Mouse (Mus musculus) G1E (cell line): ENCODE measurements at regions not wholly inside any gene's neighbourhood (a gene's known extent, or its start where the extent isn't known, plus 50 kb on each side); places are given as distances from the start of the nearest gene placed in this dataset.

Experiments
- ATAC-seq: 2 replicates; pipeline ENCODE4 v1.8.0; 2016; ENCODE audit warnings: mild to moderate bottlenecking; ENCODE audit not compliant: insufficient number of reproducible peaks, poor library complexity, low FRiP score, severe bottlenecking; ENCODE audit errors: extremely low read depth
- DNase-seq: peaks from one replicate; pipeline ENCODE4 v3.0.0; 2012; ENCODE audit warnings: low spot score
- H3K27me3 ChIP-seq: 2 replicates; pipeline ENCODE4 v1.6.1; 2012; ENCODE audit warnings: mild to moderate bottlenecking, low read length, inconsistent platforms; ENCODE audit not compliant: insufficient read depth
- H3K36me3 ChIP-seq: replicated peaks from 2 replicates; pipeline ENCODE3; 2012; ENCODE audit warnings: mild to moderate bottlenecking, inconsistent platforms
- H3K4me1 ChIP-seq: 2 replicates; pipeline ENCODE4 v1.6.1; 2012; ENCODE audit warnings: low read depth, low read length, inconsistent platforms, mixed read lengths; ENCODE audit not compliant: insufficient read depth
- H3K4me3 ChIP-seq: 2 replicates; pipeline ENCODE4 v1.5.1; 2012; ENCODE audit warnings: low read depth, mild to moderate bottlenecking, inconsistent platforms, low read length, moderate library complexity, mixed read lengths
- H3K9me3 ChIP-seq: replicated peaks from 2 replicates; pipeline ENCODE4 v1.6.1; 2012; ENCODE audit warnings: inconsistent platforms
- CTCF ChIP-seq: IDR thresholded peaks from 2 replicates; pipeline ENCODE4 v1.5.1; 2012; ENCODE audit warnings: low read depth, low read length, inconsistent platforms, mixed read lengths
- GATA1 ChIP-seq: IDR thresholded peaks from 2 replicates; pipeline ENCODE4 v1.6.1; 2012; ENCODE audit warnings: borderline replicate concordance, low read length, inconsistent platforms, mixed read lengths
- GATA2 ChIP-seq: IDR thresholded peaks from 2 replicates; pipeline ENCODE4 v1.6.1; 2012; ENCODE audit warnings: low read depth, low read length, inconsistent platforms, borderline replicate concordance
- POLR2AphosphoS5 ChIP-seq: IDR thresholded peaks from 2 replicates; pipeline ENCODE4 v1.6.1; 2012; ENCODE audit warnings: low read depth, low read length, inconsistent platforms; ENCODE audit not compliant: insufficient replicate concordance
- TAL1 ChIP-seq: conservative IDR thresholded peaks from 2 replicates; pipeline ENCODE4 v1.6.1; 2012; ENCODE audit warnings: low read depth, low read length, inconsistent platforms, mixed read lengths

GRCm38 (mm10) chr13:97415927-97416709 is 175.2 kb downstream of the Enc1 start:
- TF ChIP-seq POLR2AphosphoS5, result no peak
- TF ChIP-seq CTCF, result no peak
- TF ChIP-seq GATA1, result no peak
- TF ChIP-seq TAL1, result no peak
- TF ChIP-seq GATA2, result no peak
- H3K4me3 ChIP-seq, result no peak overlapping the region
- ATAC-seq, result no peak

GRCm38 (mm10) chr13:97415381-97415780 is 174.5 kb downstream of the Enc1 start:
- Histone ChIP-seq H3K27me3 (peaks cover 52% of the 10 kb centered on the region), H3K4me3 (no peak overlapping the region), H3K9me3 (no peaks in the 10 kb centered on the region), H3K4me1 (no peaks in the 10 kb centered on the region), H3K36me3 (no peaks in the 10 kb centered on the region)
- TF ChIP-seq TAL1 (no peak), CTCF (no peak), POLR2AphosphoS5 (no peak), GATA1 (no peak), GATA2 (no peak)
- ATAC-seq (no peak), DNase-seq (no peak)

More at GRCm38 (mm10) chr13:97415927-97416709, 175.2 kb downstream of the Enc1 start:
- Histone ChIP-seq H3K9me3 (no peaks in the 10 kb centered on the region), H3K36me3 (no peaks in the 10 kb centered on the region), H3K4me1 (no peaks in the 10 kb centered on the region), H3K27me3 (peaks cover 49% of the 10 kb centered on the region)
- no peak for DNase-seq

DNA sequence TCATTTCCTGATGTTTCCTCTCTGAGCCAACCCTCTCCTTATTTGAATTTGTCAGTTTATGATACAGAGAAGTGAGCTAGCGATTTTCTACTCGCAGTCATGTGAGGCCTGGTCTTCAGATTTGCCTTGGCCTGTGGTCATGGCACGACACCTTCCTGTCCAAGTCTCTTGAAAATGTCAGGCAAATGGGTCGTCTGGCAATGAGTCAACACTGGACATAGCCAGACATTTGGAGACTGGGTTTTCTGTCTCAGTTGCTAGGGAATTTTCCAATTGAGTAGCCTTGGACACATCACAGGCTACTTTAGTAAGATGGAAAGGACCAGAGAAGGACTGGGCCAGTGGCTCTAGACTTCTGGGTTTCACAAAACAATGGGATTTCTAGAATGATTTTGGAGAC is 171.2 kb downstream of the Enc1 start:
- Histone ChIP-seq H3K27me3 (peaks cover 37% of the 10 kb centered on the region), H3K9me3 (no peaks in the 10 kb centered on the region), H3K36me3 (no peaks in the 10 kb centered on the region), H3K4me3 (no peak overlapping the region), H3K4me1 (no peaks in the 10 kb centered on the region)
- TF ChIP-seq CTCF (no peak), POLR2AphosphoS5 (no peak), GATA1 (no peak), GATA2 (no peak), TAL1 (no peak)
- DNase-seq (no peak), ATAC-seq (no peak)

GRCm38 (mm10) chr13:97410550-97411201 is 169.8 kb downstream of the Enc1 start:
- H3K9me3 ChIP-seq, result no peaks in the 10 kb centered on the region
- peaks cover 35% of the 10 kb centered on the region for H3K27me3 ChIP-seq
- TF ChIP-seq CTCF, result no peak
- no peak for TF ChIP-seq GATA2
- TF ChIP-seq TAL1, result no peak
- no peak for TF ChIP-seq POLR2AphosphoS5
- no peak for TF ChIP-seq GATA1
- ATAC-seq, result no peak
- no peak for DNase-seq
- H3K36me3 ChIP-seq, result no peaks in the 10 kb centered on the region
- H3K4me3 ChIP-seq, result no peak overlapping the region
- no peaks in the 10 kb centered on the region for H3K4me1 ChIP-seq

DNA sequence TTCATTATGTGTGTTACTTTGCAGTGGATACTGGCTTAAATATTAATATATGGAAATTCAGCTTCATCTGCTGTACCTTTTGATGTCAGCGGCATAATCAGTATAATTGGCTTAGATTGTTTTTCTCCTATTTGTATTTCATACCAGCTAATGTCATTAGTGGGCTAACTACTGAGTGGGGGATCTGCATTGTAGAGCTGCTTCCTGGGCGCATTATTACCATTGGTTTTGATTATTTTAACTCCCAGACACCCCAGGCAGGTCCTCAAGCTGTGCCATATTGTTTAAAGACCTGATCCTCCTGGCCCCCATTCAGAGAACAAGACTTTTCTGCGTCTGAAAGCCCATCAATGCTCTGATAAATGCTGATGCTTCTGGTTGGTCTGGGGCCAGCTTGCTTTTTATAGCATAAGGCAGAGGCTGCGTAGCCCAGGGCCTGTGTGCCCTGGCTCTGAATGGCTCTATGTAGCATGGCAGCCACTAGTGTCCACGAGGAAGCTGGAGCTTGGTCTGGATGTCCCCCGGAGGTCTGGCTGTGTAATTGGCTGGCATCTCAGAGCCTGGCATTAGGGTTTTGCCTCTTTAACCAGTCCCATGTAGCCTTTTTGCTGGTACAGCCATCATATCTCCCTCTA is 169.1 kb downstream of the Enc1 start:
- ATAC-seq, result no peak

More for the DNA sequence above, 169.1 kb downstream of the Enc1 start:
- TF ChIP-seq TAL1 (no peak), POLR2AphosphoS5 (no peak), CTCF (no peak), GATA2 (no peak), GATA1 (no peak)
- Histone ChIP-seq H3K27me3 (peaks cover 37% of the 10 kb centered on the region), H3K36me3 (no peaks in the 10 kb centered on the region), H3K4me1 (no peaks in the 10 kb centered on the region), H3K4me3 (no peak overlapping the region), H3K9me3 (no peaks in the 10 kb centered on the region)
- no peak for DNase-seq
